Mouse (Mus musculus) right cerebral cortex, adult 18-20 months (tissue): ENCODE measurements around the gene Unc5b.
"Not testable (repeated sequence)": the region's sequence is repeated elsewhere in the genome, so short reads cannot be mapped to it uniquely, and the experiment has no call there.

ENCODE experiments used
- DNase-seq: peaks from one replicate; pipeline ENCODE4 v3.0.0; 2022; ENCODE audit warnings: mixed read lengths

Unc5b gene

GRCm38 (mm10) chr10:60752040-60753020 lies 79.1 kb downstream of the Unc5b start, which contains the start of gene Slc29a3:
Gene Slc29a3, minus strand, starts transcription at chr10:60752794.
- peak; percentile 95 for DNase-seq

GRCm38 (mm10) chr10:60747667-60748212 lies 83.6 kb downstream of the Unc5b start:
- no peak for DNase-seq

GRCm38 (mm10) chr10:60746512-60746911 lies 84.9 kb downstream of the Unc5b start:
- no peak for DNase-seq

GRCm38 (mm10) chr10:60744543-60745290 lies 86.7 kb downstream of the Unc5b start:
- no peak for DNase-seq

- DNase-seq = no peak
These were observed 87.7 kb downstream of the Unc5b start for GRCm38 (mm10) chr10:60743681-60744080.

- no peak for DNase-seq
These were observed 88.4 kb downstream of the Unc5b start for GRCm38 (mm10) chr10:60742942-60743341.

- DNase-seq = not testable (repeated sequence)
These were observed 89.1 kb downstream of the Unc5b start for GRCm38 (mm10) chr10:60742296-60742695.

GRCm38 (mm10) chr10:60741435-60741834 lies 89.9 kb downstream of the Unc5b start:
- DNase-seq = no peak

GRCm38 (mm10) chr10:60739619-60740363 lies 91.6 kb downstream of the Unc5b start:
- DNase-seq = no peak

GRCm38 (mm10) chr10:60737886-60738640 lies 93.3 kb downstream of the Unc5b start:
- DNase-seq = no peak

- no peak for DNase-seq
These were observed 94.1 kb downstream of the Unc5b start for GRCm38 (mm10) chr10:60737169-60737728.

- no peak for DNase-seq
These were observed 95.6 kb downstream of the Unc5b start for GRCm38 (mm10) chr10:60735737-60736136.

GRCm38 (mm10) chr10:60733471-60733870 lies 97.9 kb downstream of the Unc5b start:
- no peak for DNase-seq

- DNase-seq = peak; percentile 27
These were observed 99.0 kb downstream of the Unc5b start for GRCm38 (mm10) chr10:60732397-60732861.

- no peak for DNase-seq
These were observed 99.6 kb downstream of the Unc5b start for GRCm38 (mm10) chr10:60731742-60732141.

- DNase-seq = no peak
These were observed 104.1 kb downstream of the Unc5b start for GRCm38 (mm10) chr10:60727301-60727700.

- no peak for DNase-seq
These were observed 104.5 kb downstream of the Unc5b start for GRCm38 (mm10) chr10:60726896-60727295.

- DNase-seq = no peak
These were observed 106.9 kb downstream of the Unc5b start for GRCm38 (mm10) chr10:60724496-60724895.

GRCm38 (mm10) chr10:60723345-60723744 lies 108.0 kb downstream of the Unc5b start:
- DNase-seq = no peak

GRCm38 (mm10) chr10:60721640-60722039 lies 109.7 kb downstream of the Unc5b start:
- no peak for DNase-seq

- no peak for DNase-seq
These were observed 110.9 kb downstream of the Unc5b start for GRCm38 (mm10) chr10:60720461-60720860.
